Mouse (Mus musculus): ENCODE data around the gene Usp10. TPM values are rescaled to one million over a fixed set of nuclear protein-coding genes. Genes with fewer than 3 reads are reported as not detected.

The Usp10 gene
- polyA plus RNA-seq, 1 experiment from 2014 or later: 112 TPM

- ATAC-seq (ENCODE audit: insufficient number of reproducible peaks, low FRiP score): no peak
- H3K27me3 ChIP-seq (replicated peaks): peaks cover 4% of the 10 kb centered on the region; the same call in 1 of the 2 replicates
These were observed 22.1 kb upstream of the Usp10 start for GRCm38 (mm10) chr8:119888012-119888411.

GRCm38 (mm10) chr8:119897069-119897468, 13.1 kb upstream of the Usp10 start:
- H3K4me3 ChIP-seq: no peak overlapping the region
- no peak overlapping the region for H3K4me2 ChIP-seq
- no peak for ATAC-seq (ENCODE audit: insufficient number of reproducible peaks, low FRiP score)
- no peak overlapping the region for H3K9ac ChIP-seq
- peaks cover 19% of the 10 kb centered on the region for H3K27me3 ChIP-seq (replicated peaks)
- H3K36me3 ChIP-seq: no peaks in the 10 kb centered on the region
- H3K27ac ChIP-seq (ENCODE audit: poor library complexity, severe bottlenecking): no peak overlapping the region
- no peaks in the 10 kb centered on the region for H3K9me3 ChIP-seq (replicated peaks)
- WGBS: 83% methylated on average over 4 of the region's 4 CpGs
- peaks cover 16% of the 10 kb centered on the region for H3K4me1 ChIP-seq (replicated peaks)

More at GRCm38 (mm10) chr8:119888012-119888411, 22.1 kb upstream of the Usp10 start:
- WGBS: 71% methylated on average over 4 of the region's 4 CpGs
- Histone ChIP-seq H3K4me3 (no peak overlapping the region), H3K4me1 (replicated peaks) (peaks cover 15% of the 10 kb centered on the region), H3K9ac (no peak overlapping the region), H3K36me3 (no peaks in the 10 kb centered on the region), H3K4me2 (no peak overlapping the region), H3K9me3 (replicated peaks) (no peaks in the 10 kb centered on the region), H3K27ac (ENCODE audit: poor library complexity, severe bottlenecking) (no peak overlapping the region)

- Histone ChIP-seq H3K4me2 (peak overlapping the region; percentile 41), H3K27me3 (replicated peaks) (peaks cover 19% of the 10 kb centered on the region), H3K9ac (peak overlapping the region; percentile 28; the same call in 1 of the 2 replicates), H3K27ac (ENCODE audit: poor library complexity, severe bottlenecking) (no peak overlapping the region), H3K4me1 (replicated peaks) (peaks cover 19% of the 10 kb centered on the region), H3K9me3 (replicated peaks) (no peaks in the 10 kb centered on the region), H3K4me3 (no peak overlapping the region), H3K36me3 (no peaks in the 10 kb centered on the region)
- 0 out of 2 replicates have a peak, but pooled peaks have one; percentile 39 for ATAC-seq (ENCODE audit: insufficient number of reproducible peaks, low FRiP score)
- WGBS: 10% methylated on average over 13 of the region's 13 CpGs
These were observed 12.2 kb upstream of the Usp10 start for GRCm38 (mm10) chr8:119897933-119898332.

- H3K4me1 ChIP-seq (replicated peaks): peaks cover 27% of the 10 kb centered on the region
These were observed 8.8 kb upstream of the Usp10 start for GRCm38 (mm10) chr8:119901349-119901748.

GRCm38 (mm10) chr8:119901952-119902351, 8.2 kb upstream of the Usp10 start:
- Histone ChIP-seq H3K36me3 (no peaks in the 10 kb centered on the region), H3K4me1 (replicated peaks) (peaks cover 27% of the 10 kb centered on the region), H3K9me3 (replicated peaks) (no peaks in the 10 kb centered on the region), H3K4me3 (no peak overlapping the region), H3K9ac (no peak overlapping the region), H3K27ac (ENCODE audit: poor library complexity, severe bottlenecking) (no peak overlapping the region), H3K4me2 (no peak overlapping the region), H3K27me3 (replicated peaks) (peaks cover 18% of the 10 kb centered on the region)
- ATAC-seq (ENCODE audit: insufficient number of reproducible peaks, low FRiP score): 0 out of 2 replicates have a peak, but pooled peaks have one; percentile 14
- WGBS: 53% methylated on average over 8 of the region's 8 CpGs

More at GRCm38 (mm10) chr8:119901349-119901748, 8.8 kb upstream of the Usp10 start:
- WGBS: 50% methylated on average over 3 of the region's 3 CpGs
- no peaks in the 10 kb centered on the region for H3K36me3 ChIP-seq
- H3K9me3 ChIP-seq (replicated peaks): no peaks in the 10 kb centered on the region
- H3K27ac ChIP-seq (ENCODE audit: poor library complexity, severe bottlenecking): no peak overlapping the region
- peaks cover 19% of the 10 kb centered on the region for H3K27me3 ChIP-seq (replicated peaks)
- ATAC-seq (ENCODE audit: insufficient number of reproducible peaks, low FRiP score): no peak
- no peak overlapping the region for H3K4me2 ChIP-seq
- no peak overlapping the region for H3K9ac ChIP-seq
- H3K4me3 ChIP-seq: no peak overlapping the region

GRCm38 (mm10) chr8:119904323-119904911, 5.7 kb upstream of the Usp10 start:
- no peak overlapping the region for H3K9ac ChIP-seq
- H3K9me3 ChIP-seq (replicated peaks): no peaks in the 10 kb centered on the region
- H3K36me3 ChIP-seq: no peaks in the 10 kb centered on the region
- peaks cover 17% of the 10 kb centered on the region for H3K4me1 ChIP-seq (replicated peaks)
- WGBS: 27% methylated on average over 12 of the region's 12 CpGs
- H3K4me3 ChIP-seq: no peak overlapping the region
- ATAC-seq (ENCODE audit: insufficient number of reproducible peaks, low FRiP score): no peak
- H3K4me2 ChIP-seq: no peak overlapping the region
- no peaks in the 10 kb centered on the region for H3K27me3 ChIP-seq (replicated peaks)
- H3K27ac ChIP-seq (ENCODE audit: poor library complexity, severe bottlenecking): no peak overlapping the region

- Histone ChIP-seq H3K9ac (peak within 1 kb of the TSS; percentile 95), H3K27ac (ENCODE audit: poor library complexity, severe bottlenecking) (peak within 1 kb of the TSS; percentile 89), H3K9me3 (replicated peaks) (no peaks in the 10 kb centered on the region), H3K4me3 (peak within 1 kb of the TSS; percentile 84), H3K36me3 (no peaks in the 10 kb centered on the region), H3K4me2 (peak within 1 kb of the TSS; percentile 95), H3K27me3 (replicated peaks) (no peaks in the 10 kb centered on the region), H3K4me1 (replicated peaks) (peaks cover 45% of the 10 kb centered on the region)
- peak; percentile 93 for ATAC-seq (ENCODE audit: insufficient number of reproducible peaks, low FRiP score)
- WGBS: under 1% methylated on average over 96 of the region's 97 CpGs
These were observed 542 bp downstream of the Usp10 start, which contains the start of gene Gm20388 for GRCm38 (mm10) chr8:119910547-119911257. Gene Gm20388, plus strand, starts transcription at chr8:119910841.

GRCm38 (mm10) chr8:119911258-119911962, 1.2 kb downstream of the Usp10 start:
- Histone ChIP-seq H3K4me1 (replicated peaks) (peaks cover 52% of the 10 kb centered on the region), H3K9me3 (replicated peaks) (no peaks in the 10 kb centered on the region), H3K36me3 (no peaks in the 10 kb centered on the region), H3K9ac (peak overlapping the region; percentile 95), H3K4me2 (peak overlapping the region; percentile 95), H3K27ac (ENCODE audit: poor library complexity, severe bottlenecking) (peak overlapping the region; percentile 89), H3K27me3 (replicated peaks) (no peaks in the 10 kb centered on the region), H3K4me3 (peak overlapping the region; percentile 84)
- under 1% methylated on average over 30 of the region's 30 CpGs for WGBS
- peak; percentile 60 for ATAC-seq (ENCODE audit: insufficient number of reproducible peaks, low FRiP score)

GRCm38 (mm10) chr8:119912643-119913042, 2.5 kb downstream of the Usp10 start:
- Histone ChIP-seq H3K9ac (0 out of 2 replicates have a peak overlapping the region, but pooled peaks have one; percentile 7), H3K9me3 (replicated peaks) (no peaks in the 10 kb centered on the region), H3K36me3 (no peaks in the 10 kb centered on the region), H3K4me3 (peak overlapping the region; percentile 27; the same call in 1 of the 2 replicates), H3K27ac (ENCODE audit: poor library complexity, severe bottlenecking) (no peak overlapping the region), H3K4me1 (replicated peaks) (peaks cover 63% of the 10 kb centered on the region), H3K4me2 (peak overlapping the region; percentile 95), H3K27me3 (replicated peaks) (no peaks in the 10 kb centered on the region)
- ATAC-seq (ENCODE audit: insufficient number of reproducible peaks, low FRiP score): no peak
- 41% methylated on average over 6 of the region's 6 CpGs for WGBS

- H3K9ac ChIP-seq: no peak overlapping the region
- no peaks in the 10 kb centered on the region for H3K36me3 ChIP-seq
- no peak for ATAC-seq (ENCODE audit: insufficient number of reproducible peaks, low FRiP score)
- H3K4me2 ChIP-seq: peak overlapping the region; percentile 95
- 66% methylated on average over 3 of the region's 3 CpGs for WGBS
- H3K9me3 ChIP-seq (replicated peaks): no peaks in the 10 kb centered on the region
- H3K27me3 ChIP-seq (replicated peaks): no peaks in the 10 kb centered on the region
- no peak overlapping the region for H3K4me3 ChIP-seq
- H3K27ac ChIP-seq (ENCODE audit: poor library complexity, severe bottlenecking): no peak overlapping the region
- H3K4me1 ChIP-seq (replicated peaks): peaks cover 69% of the 10 kb centered on the region
These were observed 3.0 kb downstream of the Usp10 start for GRCm38 (mm10) chr8:119913181-119913580.

- Histone ChIP-seq H3K27me3 (replicated peaks) (no peaks in the 10 kb centered on the region), H3K4me1 (replicated peaks) (peaks cover 75% of the 10 kb centered on the region), H3K9me3 (replicated peaks) (no peaks in the 10 kb centered on the region), H3K27ac (ENCODE audit: poor library complexity, severe bottlenecking) (no peak overlapping the region), H3K4me2 (no peak overlapping the region), H3K4me3 (no peak overlapping the region), H3K9ac (no peak overlapping the region), H3K36me3 (peaks cover 7% of the 10 kb centered on the region; the same call in 1 of the 2 replicates)
- no peak for ATAC-seq (ENCODE audit: insufficient number of reproducible peaks, low FRiP score)
- WGBS: 57% methylated on average over 2 of the region's 2 CpGs
These were observed 4.0 kb downstream of the Usp10 start for GRCm38 (mm10) chr8:119914161-119914560.
